Mouse (Mus musculus) B cell, adult 2 months (primary cell): ENCODE data around the gene Lrrc23.
A peak's percentile ranks its signal among the peaks of the same experiment; 100 is the strongest.
"Not testable (repeated sequence)": the region's sequence is repeated elsewhere in the genome, so short reads cannot be mapped to it uniquely, and the experiment has no call there.

Experiments
- DNase-seq, 2 experiments: peaks; one replicate each; pipeline ENCODE4 v3.0.0; 2022

Gene Lrrc23

GRCm38 (mm10) chr6:124779222-124779983 is at the start of gene Lrrc23:
Gene Lrrc23 (minus strand): TSS chr6:124779727.
- peak; percentile 77 to 78 for DNase-seq

- peak in 1 of 2 experiments; percentile 4 for DNase-seq
Measured at GRCm38 (mm10) chr6:124828101-124828592, 48.6 kb upstream of the Lrrc23 start.

GRCm38 (mm10) chr6:124822049-124822448 is 42.5 kb upstream of the Lrrc23 start:
- no peak for DNase-seq

- DNase-seq, result no peak
Measured at GRCm38 (mm10) chr6:124820891-124821290, 41.4 kb upstream of the Lrrc23 start.

- no peak for DNase-seq
Measured at GRCm38 (mm10) chr6:124817971-124818370, 38.4 kb upstream of the Lrrc23 start.

- DNase-seq, result no peak
Measured at GRCm38 (mm10) chr6:124817563-124817962, 38.0 kb upstream of the Lrrc23 start.

- no peak for DNase-seq
Measured at GRCm38 (mm10) chr6:124817125-124817524, 37.6 kb upstream of the Lrrc23 start.

GRCm38 (mm10) chr6:124816611-124817010 is 37.1 kb upstream of the Lrrc23 start:
- DNase-seq, result no peak

- DNase-seq, result no peak
Measured at GRCm38 (mm10) chr6:124814858-124815774, 35.6 kb upstream of the Lrrc23 start.

GRCm38 (mm10) chr6:124814448-124814847 is 34.9 kb upstream of the Lrrc23 start:
- DNase-seq, result no peak

- DNase-seq, result peak; percentile 81 to 83
Measured at GRCm38 (mm10) chr6:124813933-124814332, 34.4 kb upstream of the Lrrc23 start, which contains the start of gene Tpi1. Gene Tpi1 (minus strand): TSS chr6:124814296.

- DNase-seq, result peak; percentile 58 to 60
Measured at GRCm38 (mm10) chr6:124813496-124813895, 34.0 kb upstream of the Lrrc23 start.

GRCm38 (mm10) chr6:124812848-124813247 is 33.3 kb upstream of the Lrrc23 start:
- no peak for DNase-seq

GRCm38 (mm10) chr6:124811701-124812560 is 32.4 kb upstream of the Lrrc23 start:
- DNase-seq, result no peak

GRCm38 (mm10) chr6:124811403-124811665 is 31.8 kb upstream of the Lrrc23 start:
- DNase-seq, result no peak

GRCm38 (mm10) chr6:124810566-124811402 is 31.3 kb upstream of the Lrrc23 start:
- not testable (repeated sequence) for DNase-seq

- DNase-seq, result no peak
Measured at GRCm38 (mm10) chr6:124809775-124810538, 30.4 kb upstream of the Lrrc23 start.

- DNase-seq, result peak; percentile 67 to 70
Measured at GRCm38 (mm10) chr6:124809052-124809774, 29.7 kb upstream of the Lrrc23 start.

- peak; percentile 44 for DNase-seq
Measured at GRCm38 (mm10) chr6:124808358-124809012, 29.0 kb upstream of the Lrrc23 start, which contains the start of gene Spsb2. Gene Spsb2 (plus strand): TSS chr6:124808661.

GRCm38 (mm10) chr6:124807986-124808357 is 28.4 kb upstream of the Lrrc23 start:
- DNase-seq, result no peak
